Mouse (Mus musculus) kidney, postnatal 10 days (tissue): ENCODE results near the gene Yy1.

Experiments
- DNase-seq: peaks from one replicate; pipeline ENCODE4 v3.0.0; 2021; ENCODE audit warnings: mixed read lengths

Yy1 gene

GRCm38 (mm10) chr12:108792546-108793452, at the start of gene Yy1:
Gene Yy1, plus strand, starts transcription at chr12:108792973.
- peak; percentile 99 for DNase-seq

- no peak for DNase-seq
Measured at GRCm38 (mm10) chr12:108745990-108746389, 46.8 kb upstream of the Yy1 start.

- DNase-seq = no peak
Measured at GRCm38 (mm10) chr12:108749019-108749418, 43.8 kb upstream of the Yy1 start.

GRCm38 (mm10) chr12:108749454-108749853, 43.3 kb upstream of the Yy1 start:
- DNase-seq = no peak

- DNase-seq = no peak
Measured at GRCm38 (mm10) chr12:108750226-108750625, 42.5 kb upstream of the Yy1 start.

GRCm38 (mm10) chr12:108751790-108752189, 41.0 kb upstream of the Yy1 start:
- no peak for DNase-seq

- no peak for DNase-seq
Measured at GRCm38 (mm10) chr12:108755141-108755540, 37.6 kb upstream of the Yy1 start.

GRCm38 (mm10) chr12:108756611-108757010, 36.2 kb upstream of the Yy1 start:
- no peak for DNase-seq

GRCm38 (mm10) chr12:108757717-108758257, 35.0 kb upstream of the Yy1 start:
- DNase-seq = peak; percentile 100

GRCm38 (mm10) chr12:108758273-108758672, 34.5 kb upstream of the Yy1 start:
- no peak for DNase-seq

- DNase-seq = peak; percentile 8
Measured at GRCm38 (mm10) chr12:108758682-108759081, 34.1 kb upstream of the Yy1 start.

GRCm38 (mm10) chr12:108759266-108759665, 33.5 kb upstream of the Yy1 start:
- no peak for DNase-seq

- DNase-seq = no peak
Measured at GRCm38 (mm10) chr12:108760016-108760415, 32.8 kb upstream of the Yy1 start.

GRCm38 (mm10) chr12:108760500-108761020, 32.2 kb upstream of the Yy1 start:
- peak; percentile 41 for DNase-seq

- DNase-seq = peak; percentile 50
Measured at GRCm38 (mm10) chr12:108761209-108761608, 31.6 kb upstream of the Yy1 start.

- DNase-seq = no peak
Measured at GRCm38 (mm10) chr12:108761665-108762064, 31.1 kb upstream of the Yy1 start.

GRCm38 (mm10) chr12:108763057-108763796, 29.5 kb upstream of the Yy1 start:
- no peak for DNase-seq

- peak; percentile 47 for DNase-seq
Measured at GRCm38 (mm10) chr12:108764917-108765678, 27.7 kb upstream of the Yy1 start.

GRCm38 (mm10) chr12:108765751-108766221, 27.0 kb upstream of the Yy1 start:
- peak; percentile 89 for DNase-seq

GRCm38 (mm10) chr12:108766316-108766715, 26.5 kb upstream of the Yy1 start:
- DNase-seq = peak; percentile 45

- no peak for DNase-seq
Measured at GRCm38 (mm10) chr12:108766866-108767265, 25.9 kb upstream of the Yy1 start.

GRCm38 (mm10) chr12:108768196-108768854, 24.4 kb upstream of the Yy1 start:
- no peak for DNase-seq
